Mouse (Mus musculus) limb, embryonic 10.5 days (tissue): ENCODE results near the gene Zkscan17. TPM values are rescaled to one million over a fixed set of nuclear protein-coding genes. Genes with fewer than 3 reads are reported as not detected.

ENCODE experiments used
- polyA plus RNA-seq: library from polyadenylated mRNA; unstranded; fragments of >200 nt; fragmentation: Nextera tagmentation; extraction: Ambion mirVana; gene quantifications from 2 replicates; pipeline ENCODE4 v1.2.1, GENCODE M21; 2016

Zkscan17 gene
- polyA plus RNA-seq, 1 experiment from 2014 or later: 46.1 TPM

Other genes with a start within 250 kb of the Zkscan17 start
- 0.14 and 0.53 TPM in 2 replicates for gene Wnt3a, start 236.0 kb downstream of the Zkscan17 start, polyA plus RNA-seq
- 1.2 and 1.8 TPM in 2 replicates for gene Wnt9a, start 219.8 kb downstream of the Zkscan17 start, polyA plus RNA-seq
- not detected in 2 replicates for gene Prss38, start 151.1 kb downstream of the Zkscan17 start, polyA plus RNA-seq
- gene Jmjd4, start 76.7 kb downstream of the Zkscan17 start, polyA plus RNA-seq: 16.8 and 21.8 TPM in 2 replicates
- 106 and 122 TPM in 2 replicates for gene Snap47, start 75.6 kb downstream of the Zkscan17 start, polyA plus RNA-seq
- gene Zfp867, start 54.3 kb downstream of the Zkscan17 start, polyA plus RNA-seq: 5.7 and 7.9 TPM in 2 replicates
- gene Nlrp3, start 14.8 kb upstream of the Zkscan17 start, polyA plus RNA-seq: not detected in 2 replicates
- gene Olfr222, start 49.5 kb upstream of the Zkscan17 start, polyA plus RNA-seq: not detected in 2 replicates
- gene Olfr223, start 66.5 kb upstream of the Zkscan17 start, polyA plus RNA-seq: not detected in 2 replicates
- gene Mprip, start 134.6 kb upstream of the Zkscan17 start, polyA plus RNA-seq: 52.3 and 62.9 TPM in 2 replicates